Mouse (Mus musculus) right cerebral cortex, postnatal 36 days (tissue): ENCODE results near the gene Psmc1.
A peak's percentile ranks its signal among the peaks of the same experiment; 100 is the strongest.

Experiments
- DNase-seq, 2 experiments: peaks; one replicate each; pipeline ENCODE4 v3.0.0; 2022; ENCODE audit warnings: low spot score in 2 of 2, mixed read lengths in 1 of 2

Psmc1 gene

DNA sequence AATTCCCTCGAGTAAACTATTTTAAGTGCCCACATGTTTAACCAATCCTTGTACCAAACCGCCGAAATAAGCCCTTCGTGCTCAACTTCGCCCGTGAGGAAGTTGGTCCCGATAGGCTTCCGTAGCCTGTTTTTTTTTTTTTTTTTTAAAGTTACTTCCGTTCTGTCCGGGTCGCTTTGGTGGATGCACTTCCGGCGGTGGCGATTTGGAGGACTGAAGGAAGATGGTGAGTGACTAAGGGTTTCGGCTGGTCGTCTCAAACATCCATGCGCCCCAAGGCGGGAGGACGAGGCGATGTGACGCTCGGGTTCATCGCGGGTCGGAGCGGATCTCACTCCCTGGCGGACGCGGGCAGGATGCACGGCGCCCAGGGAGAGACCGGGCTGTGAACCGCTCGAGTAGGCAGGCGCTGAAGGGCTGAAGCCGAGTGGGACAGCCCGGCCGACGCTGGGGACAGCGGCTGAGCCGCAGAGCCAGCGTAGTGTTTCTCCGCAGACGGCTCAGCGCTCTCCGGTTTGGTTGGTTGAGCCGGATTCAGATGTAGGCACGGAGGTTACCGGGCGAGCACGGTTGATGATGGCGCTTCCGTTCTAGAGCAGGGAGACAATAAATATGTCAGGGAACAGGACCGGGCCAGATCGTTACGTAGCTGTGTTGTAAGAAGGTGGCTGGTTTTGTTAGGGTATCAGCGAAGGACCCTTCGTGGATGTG lies at the start of gene Psmc1:
Psmc1 (plus strand) TSS at position 169 of the 711 bp plus-strand sequence.
- peak; percentile 72 to 79 for DNase-seq

DNA sequence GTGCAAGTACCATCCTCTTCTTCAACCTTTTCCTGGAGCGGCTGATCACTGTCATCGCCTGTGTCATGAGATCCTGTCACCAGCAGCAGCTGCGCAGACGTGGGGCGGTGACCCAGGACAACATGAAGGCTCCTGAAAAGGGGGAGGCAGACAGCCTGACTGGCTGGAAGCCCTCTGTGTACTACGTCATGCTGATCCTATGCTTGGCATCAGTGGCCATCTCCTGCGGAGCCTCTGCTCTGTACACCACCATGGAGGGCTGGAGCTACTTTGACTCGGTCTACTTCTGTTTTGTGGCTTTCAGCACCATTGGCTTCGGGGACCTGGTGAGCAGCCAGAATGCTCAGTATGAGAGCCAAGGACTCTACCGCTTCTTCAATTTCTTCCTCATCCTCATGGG lies 48.9 kb upstream of the Psmc1 start:
- DNase-seq: no peak

DNA sequence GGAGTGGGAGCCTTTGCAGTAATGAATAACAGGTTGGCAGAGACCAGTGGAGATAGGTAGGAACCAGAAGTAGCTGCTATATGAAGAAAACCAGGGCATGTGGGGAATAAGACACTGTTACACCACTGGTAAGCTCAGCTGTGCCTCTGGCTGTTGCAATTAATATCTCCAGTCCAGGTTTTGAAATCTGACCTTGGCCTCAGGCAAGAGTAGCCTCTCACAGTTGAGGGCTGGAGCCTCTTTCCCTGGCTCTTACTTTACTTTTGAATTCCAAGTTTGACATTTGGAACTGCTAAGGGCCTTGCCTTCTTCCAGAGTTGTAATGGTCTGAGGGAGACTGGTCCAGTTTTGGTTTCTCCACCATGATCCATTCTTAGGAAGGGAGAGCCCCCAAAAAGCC lies 48.1 kb upstream of the Psmc1 start:
- DNase-seq: no peak

DNA sequence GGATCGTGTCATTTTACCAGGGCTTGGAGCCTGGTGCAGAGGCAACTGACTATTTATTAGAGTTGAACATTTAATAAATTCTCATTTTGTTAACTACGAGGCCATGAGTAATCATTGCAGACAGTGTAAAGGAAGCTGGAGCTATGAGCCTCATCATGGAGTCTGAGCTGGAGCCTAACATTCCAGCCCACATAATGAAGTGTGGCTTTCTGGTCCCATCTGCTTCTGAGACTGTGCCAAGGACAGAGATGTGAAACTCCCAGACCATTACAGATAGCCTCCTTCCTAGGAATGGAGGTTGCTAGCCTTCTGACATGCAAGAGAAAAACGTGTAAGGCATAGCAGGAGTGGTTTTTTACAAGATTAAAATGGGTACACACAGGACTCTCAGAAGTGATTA lies 47.4 kb upstream of the Psmc1 start:
- no peak for DNase-seq

DNA sequence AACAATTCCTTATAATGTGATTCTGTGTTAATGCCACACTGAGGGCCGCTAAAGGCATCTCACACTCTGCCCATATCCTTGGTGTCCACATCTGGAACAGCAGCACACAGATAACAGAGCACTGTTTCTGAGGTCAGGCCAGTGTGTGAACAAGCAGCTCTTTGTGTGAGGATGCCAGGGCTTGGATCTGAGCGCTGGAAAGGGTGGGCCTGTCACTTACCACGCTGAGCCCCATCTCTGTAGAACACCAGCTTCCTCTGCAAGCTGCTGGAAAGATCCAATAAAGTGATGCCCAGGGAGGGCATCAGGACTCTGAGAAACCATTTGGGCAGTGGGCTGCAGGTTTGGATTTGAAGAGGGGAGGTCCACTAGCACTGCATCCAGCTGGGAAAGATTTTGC lies 44.8 kb upstream of the Psmc1 start:
- peak in 1 of 2 experiments; percentile 14 for DNase-seq

DNA sequence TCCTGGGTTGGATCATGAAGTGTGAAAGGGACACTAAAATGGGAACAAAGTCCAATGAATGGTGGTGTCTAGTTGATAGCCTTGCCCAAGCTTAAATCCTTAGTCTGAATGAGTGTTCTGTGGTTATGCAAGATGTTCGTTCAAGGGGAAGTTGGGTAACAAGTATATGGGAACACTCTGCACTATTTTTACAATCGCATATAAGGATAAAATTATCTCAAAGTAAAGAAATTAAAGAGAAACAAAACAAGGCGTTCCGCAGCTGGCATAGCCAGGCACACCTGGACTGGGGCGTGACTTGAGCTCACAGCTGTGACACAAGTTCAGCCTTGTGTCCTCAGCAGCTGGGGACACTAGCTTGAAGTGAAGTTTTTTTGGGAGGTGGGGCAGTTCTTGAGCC lies 42.5 kb upstream of the Psmc1 start:
- no peak for DNase-seq

DNA sequence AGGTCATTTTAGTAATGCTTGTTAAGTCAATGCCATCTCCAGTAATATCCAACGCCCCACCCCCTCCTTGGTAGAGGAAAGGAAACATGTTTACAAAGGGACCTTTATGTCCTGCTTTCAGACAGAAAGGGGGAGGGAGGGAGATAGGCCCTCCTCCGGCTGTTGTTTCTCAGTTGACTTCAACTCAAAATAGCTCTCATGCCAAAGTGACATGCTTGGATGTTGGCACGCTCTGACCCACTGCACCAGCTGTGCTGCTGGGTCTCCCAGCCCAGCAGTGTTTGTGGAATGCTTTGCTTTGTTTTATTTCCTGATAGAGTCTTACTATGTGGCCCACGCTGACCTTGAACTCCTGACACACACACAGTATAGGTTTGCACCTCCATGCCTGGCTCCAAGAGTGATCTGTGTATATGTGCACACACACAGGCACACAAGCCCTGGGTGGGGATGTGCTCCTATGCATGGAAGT lies 36.7 kb upstream of the Psmc1 start:
- peak in 1 of 2 experiments; percentile 8 for DNase-seq

DNA sequence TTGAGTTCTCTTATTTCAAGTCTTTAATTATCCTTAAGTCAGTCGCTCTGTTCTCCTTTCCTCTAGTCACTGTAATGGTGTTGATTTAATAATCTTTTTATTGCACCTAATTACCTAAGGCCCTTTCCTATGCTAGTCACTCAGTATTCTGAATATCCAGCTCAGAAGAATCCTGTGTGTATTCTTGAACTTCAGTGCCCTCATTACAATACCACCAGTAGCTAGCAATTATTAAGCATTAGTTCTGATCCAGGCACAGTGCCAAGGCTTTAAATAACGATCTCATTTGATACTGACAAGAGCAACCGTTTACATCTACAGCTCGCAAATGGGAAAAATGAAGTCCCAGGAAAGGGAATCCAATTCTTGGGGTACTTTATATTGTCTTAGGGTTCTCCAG lies 34.2 kb upstream of the Psmc1 start:
- DNase-seq: no peak

DNA sequence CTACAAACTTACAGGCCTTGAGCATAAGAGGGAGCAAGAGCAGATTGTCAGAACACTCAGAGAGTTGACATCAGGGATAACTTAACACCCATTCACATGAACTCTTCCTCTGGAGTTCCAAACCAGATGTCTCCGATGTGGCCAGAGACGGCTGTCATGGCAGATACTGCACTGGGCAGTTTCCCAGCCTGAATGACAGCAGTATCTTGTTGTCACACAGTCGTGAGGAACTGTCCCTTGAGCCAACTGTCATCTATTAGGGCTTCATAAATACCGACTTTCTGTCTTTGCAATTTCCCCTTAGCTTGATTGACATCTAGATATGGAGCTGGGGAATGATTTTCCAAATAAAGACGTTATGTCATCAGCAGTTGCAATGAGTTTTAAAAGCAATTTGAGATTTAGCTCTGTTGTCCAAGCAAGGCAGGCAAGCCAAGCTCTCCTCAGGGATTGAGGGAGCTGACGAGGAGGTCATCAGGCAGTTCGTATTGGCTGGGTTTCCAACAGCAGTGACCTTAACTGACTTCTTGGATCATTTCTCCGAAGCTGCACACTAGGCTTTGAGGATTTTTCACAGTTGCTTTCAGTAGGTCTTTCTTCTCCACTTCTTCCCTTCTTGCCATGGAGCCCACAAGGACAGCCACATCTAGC lies 30.2 kb upstream of the Psmc1 start:
- no peak for DNase-seq

DNA sequence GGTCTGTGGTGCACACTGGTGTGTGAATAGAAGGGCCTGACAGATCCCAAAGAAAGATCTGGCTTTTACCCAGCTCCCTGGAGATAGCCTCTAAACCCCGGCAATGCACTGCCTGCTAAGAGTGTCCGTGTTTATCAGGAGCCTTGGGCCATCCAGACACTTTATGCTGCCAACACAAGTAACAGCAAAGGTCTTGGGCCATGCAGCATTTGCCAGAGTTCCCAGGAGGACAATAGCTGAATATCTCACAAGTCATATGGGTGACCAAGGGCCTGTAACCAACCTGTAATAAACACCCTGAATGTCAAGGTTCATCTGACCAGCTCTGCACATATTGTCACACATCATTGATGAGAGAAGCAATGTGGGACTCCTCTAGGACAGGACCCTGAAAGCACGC lies 21.9 kb upstream of the Psmc1 start:
- no peak for DNase-seq

DNA sequence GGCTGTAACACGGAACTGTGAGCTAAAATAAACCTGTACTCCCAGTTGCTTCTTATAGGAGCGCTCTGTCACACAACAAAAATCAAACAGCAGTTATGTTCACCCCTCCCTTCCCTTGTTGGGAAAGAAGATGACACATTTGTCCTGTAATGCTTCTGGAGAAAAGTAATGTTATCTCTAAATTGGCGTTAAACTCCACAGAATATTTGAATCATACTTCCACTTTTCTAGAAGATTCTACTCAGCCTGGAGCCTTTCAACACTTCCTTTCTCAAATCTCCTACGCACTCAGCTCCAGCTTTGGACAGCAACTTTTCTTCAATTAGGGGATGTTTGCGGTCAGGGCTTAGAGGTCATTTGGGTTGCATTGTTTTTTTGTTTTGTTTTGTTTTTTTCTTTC lies 20.7 kb upstream of the Psmc1 start:
- no peak for DNase-seq

DNA sequence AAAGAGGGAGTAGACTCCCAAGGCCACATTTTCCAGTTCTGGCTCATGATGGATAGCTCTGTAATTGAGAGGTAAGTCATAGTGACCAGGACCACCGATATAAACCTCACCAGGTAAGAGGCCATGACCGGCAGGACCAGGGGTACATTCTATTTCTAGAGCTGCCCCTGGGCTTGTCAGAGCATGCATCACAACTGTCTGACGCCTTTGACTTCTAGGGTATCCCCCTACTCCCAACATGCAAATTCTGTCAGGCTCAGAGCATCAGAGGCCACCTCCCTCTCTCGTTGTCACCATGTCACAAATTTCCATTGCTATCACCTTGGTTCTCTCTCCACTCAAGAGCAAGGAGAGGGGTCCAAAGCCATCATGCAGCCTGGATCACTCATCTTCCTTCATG lies 19.2 kb upstream of the Psmc1 start:
- no peak for DNase-seq

DNA sequence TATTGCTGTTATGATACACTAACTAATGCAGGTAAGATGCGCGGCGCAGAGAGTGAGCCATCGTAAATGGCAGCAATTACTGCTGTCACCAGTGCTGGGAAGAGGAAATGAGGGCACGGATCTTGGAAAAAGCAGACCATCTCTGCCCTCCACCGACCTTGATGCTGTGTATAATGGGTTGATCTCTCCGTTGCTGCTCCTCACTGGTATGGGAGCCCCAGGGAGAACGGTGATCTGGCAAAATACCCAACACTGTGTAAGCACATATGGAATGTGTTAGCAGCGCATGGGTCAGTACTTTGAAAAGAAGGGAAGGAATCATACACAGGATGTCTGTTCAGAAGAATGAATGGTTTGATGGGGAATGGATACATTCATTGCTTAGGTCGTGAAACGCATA lies 16.9 kb upstream of the Psmc1 start:
- no peak for DNase-seq

DNA sequence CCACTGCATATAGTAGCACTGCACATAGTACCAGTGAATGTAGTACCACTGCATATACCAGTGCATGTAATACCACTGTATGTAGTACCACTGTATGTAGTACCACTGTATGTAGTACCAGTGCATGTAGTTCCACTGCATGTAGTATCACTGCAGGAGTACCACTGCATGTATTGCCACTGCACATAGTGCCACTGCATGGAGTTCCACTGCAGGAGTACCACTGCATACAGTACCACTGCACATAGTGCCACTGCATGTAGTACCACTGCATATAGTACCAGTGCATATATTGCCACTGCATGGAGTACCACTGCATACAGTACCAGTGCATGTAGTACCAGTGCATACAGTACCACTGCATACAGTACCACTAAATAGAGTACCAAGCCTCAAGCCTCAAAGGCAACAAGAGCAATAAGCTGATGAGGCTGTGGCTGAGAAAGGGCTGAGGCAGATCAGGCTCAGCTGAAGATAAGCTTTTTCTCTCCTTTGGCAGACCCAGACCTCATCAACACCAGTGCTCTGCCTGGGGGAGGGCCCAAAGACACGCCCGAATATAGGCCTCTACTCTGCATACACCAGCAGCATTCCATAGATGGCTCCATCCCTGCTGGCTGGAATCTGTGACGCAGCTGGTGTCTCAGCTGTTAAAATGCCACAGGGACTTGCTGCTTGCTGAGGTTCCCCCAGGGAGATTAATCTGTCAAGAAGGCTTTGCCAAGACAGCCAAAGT lies 9.8 kb upstream of the Psmc1 start:
- no peak for DNase-seq

DNA sequence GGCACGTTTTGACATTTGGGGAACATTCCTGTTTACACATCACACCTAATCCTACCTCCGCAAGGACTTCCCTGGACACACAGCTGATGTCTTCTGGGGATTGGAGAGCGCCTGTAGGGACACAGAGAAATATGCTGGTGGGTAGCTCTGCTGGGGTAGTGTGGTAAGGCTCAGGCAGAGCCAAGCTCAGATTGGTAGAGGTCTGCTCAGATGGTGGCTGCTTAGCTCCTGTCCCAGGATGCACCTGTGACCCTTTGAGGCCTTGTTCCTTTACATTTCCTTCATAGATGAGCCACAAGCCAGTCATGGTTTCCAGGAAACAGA lies 9.3 kb upstream of the Psmc1 start:
- no peak for DNase-seq

DNA sequence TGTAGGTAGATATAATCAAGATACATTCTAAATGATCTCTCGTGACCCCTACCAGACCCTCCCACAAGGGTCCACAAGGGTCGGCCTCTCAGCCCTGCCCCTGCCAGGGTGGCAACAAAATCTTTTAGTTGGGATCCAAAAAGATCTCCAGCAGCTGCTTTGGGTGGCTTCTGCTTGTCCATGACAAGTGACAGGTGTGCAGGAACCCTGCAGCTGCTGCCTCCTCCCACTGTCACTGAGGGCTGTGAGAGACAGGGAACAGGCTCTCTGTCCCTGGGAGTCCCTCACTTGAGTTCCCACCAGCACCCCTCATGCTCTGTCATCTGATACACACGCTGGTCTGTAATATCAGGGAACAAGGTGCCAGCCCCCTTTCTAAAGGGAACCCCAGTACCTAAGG lies 8.3 kb upstream of the Psmc1 start:
- no peak for DNase-seq

DNA sequence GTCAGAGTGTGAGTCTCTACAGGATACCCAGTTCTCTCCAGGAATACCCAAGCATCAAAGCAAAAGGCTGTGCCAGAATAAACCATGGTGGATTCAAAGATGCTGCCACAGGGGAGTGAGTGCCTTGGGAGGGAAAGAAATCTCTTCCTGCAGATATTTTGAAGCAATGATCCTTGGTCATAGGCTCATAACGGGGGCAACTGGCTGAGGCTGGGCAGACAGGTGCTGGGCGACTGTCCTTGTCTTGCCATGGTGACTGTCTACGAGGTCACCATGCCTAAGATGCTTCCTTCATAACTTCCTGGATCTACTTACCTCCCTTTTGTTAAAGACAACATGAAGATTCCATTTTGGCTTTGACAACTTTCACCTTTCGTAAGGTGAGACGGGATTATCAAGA lies 5.4 kb upstream of the Psmc1 start:
- no peak for DNase-seq

DNA sequence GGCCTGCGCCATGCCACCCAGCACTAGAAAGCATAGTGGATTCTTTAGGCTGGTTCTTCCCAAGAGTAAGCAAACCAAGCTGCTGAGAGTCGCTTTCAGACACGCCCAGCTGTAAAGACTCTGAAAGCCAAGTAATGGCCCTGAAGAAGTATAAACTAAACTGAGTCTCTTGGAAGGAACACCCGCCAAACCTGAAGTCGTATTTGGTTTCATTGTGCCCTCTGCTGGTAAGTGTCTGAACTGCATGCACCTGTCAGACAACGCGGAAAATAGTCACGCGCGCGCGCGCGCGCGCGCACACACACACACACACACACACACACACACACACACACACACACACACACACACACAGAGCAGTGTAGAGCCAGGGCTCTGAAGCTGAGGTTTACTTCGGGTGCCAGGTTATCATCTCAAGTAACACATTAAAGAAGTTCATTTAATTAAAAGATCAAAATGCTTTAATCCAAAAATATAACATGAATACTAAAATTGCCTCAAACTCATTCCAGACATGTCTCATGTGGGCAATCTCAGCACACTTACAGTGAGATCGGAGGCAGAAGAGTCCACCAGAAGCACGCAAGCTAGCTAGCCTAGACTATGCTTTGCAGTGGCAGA lies 3.6 kb upstream of the Psmc1 start:
- peak; percentile 55 to 57 for DNase-seq

DNA sequence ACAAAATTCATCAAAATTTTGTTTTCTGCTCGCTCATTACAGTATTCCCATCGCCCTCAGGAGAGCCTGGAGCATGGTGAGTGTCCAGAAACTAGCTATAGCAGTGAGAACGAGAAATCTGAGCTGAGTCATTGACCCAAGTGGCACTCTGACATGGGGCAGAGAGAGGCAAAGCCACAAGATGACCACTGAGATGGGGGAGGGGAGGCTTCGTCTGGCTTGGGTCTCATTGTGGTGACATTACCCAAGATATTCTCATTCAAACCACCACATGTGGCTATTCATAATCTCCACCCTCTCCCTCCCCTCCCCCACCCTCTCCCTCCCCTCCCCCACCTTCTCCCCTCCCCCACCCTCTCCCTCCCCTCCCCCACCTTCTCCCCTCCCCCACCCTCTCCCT lies 2.5 kb upstream of the Psmc1 start:
- DNase-seq: no peak

DNA sequence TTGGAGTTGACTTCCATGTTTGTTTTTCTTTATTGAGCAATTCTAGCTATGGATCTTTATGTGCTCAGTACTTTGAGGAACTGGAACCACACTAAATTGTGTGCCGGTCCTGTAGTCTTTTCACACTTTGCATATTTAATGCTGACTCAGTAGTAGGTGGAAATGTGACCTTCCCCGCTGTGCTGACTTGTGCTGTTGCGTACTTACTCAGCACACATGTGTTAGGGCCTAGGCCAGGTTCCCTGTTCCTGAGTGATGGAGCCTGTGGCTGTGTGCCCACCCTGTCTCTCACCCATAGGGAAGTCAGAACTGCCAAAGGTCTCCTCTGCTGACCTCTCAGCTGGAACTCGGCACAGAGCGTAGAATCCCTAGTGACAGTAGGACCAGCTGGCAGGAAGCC lies 6.0 kb downstream of the Psmc1 start:
- no peak for DNase-seq

DNA sequence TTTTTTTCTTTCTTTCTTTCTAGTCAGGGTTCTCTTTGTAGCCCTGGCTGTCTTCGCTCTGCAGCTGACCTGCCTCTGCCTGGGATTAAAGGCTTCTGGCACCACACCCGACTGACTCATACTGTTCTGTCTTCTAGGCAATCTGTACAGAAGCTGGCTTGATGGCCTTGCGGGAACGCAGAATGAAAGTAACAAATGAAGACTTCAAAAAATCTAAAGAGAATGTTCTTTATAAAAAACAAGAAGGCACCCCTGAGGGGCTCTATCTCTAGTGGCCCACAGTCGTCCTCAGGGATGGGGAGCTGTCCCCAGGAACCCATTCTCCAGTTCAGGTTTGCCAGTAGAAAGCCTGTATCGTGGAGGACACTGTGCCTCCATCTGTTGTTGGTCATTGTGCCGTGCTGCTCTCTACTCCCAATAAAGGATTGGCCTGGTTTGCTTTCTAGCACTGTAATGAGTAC lies 13.0 kb downstream of the Psmc1 start:
- peak in 1 of 2 experiments; percentile 48 for DNase-seq

DNA sequence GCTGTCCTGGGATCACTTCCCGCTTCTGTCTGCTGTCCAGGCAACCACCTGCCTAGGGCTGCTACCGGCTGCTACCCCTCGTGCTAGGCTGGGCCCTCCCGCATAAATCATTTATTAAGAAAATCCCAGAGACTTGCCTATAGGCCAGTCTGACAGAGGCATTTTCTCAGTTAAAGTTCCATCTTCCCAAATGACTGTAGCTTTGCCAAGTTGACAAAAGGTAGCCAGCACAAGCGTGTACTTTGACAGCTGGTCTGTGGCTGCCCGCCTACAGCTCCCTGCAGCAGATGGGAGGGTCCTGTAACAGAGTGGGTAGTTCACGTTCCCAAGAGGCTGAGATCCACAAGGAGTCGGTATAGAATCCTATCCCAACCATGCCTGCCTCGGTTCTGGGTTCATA lies 13.5 kb downstream of the Psmc1 start:
- DNase-seq: peak; percentile 84 to 85
